Mouse (Mus musculus) forebrain, postnatal 0 days (tissue): ENCODE results near the gene Bscl2. TPM values are rescaled to one million over a fixed set of nuclear protein-coding genes. Genes with fewer than 3 reads are reported as not detected.
"Not testable (repeated sequence)": the region's sequence is repeated elsewhere in the genome, so short reads cannot be mapped to it uniquely, and the experiment has no call there.

Experiments
- ATAC-seq: fragments of 200-750 bp; cut with Nextera tagmentation; 2 replicates; pipeline ENCODE4 v1.8.0; 2017; ENCODE audit warnings: mild to moderate bottlenecking, moderate library complexity
- DNase-seq: peaks from one replicate; pipeline ENCODE4 v3.0.0-alpha.2; 2015
- H3K27ac ChIP-seq: fragments of 300-500 bp; sonication (generic); 2 replicates; pipeline ENCODE4 v1.5.1; 2014; ENCODE audit warnings: low read depth, mild to moderate bottlenecking, antibody characterized with exemption, low read length, moderate library complexity, mixed read lengths
- H3K27me3 ChIP-seq: fragments of 300-500 bp; sonication (generic); 2 replicates; pipeline ENCODE4 v1.6.1; 2014; ENCODE audit warnings: mild to moderate bottlenecking, low read length, mixed read lengths; ENCODE audit not compliant: insufficient read depth
- H3K36me3 ChIP-seq: fragments of 300-500 bp; sonication (generic); 2 replicates; pipeline ENCODE4 v1.6.1; 2014; ENCODE audit warnings: mild to moderate bottlenecking, moderate library complexity; ENCODE audit not compliant: insufficient read depth
- H3K4me1 ChIP-seq: fragments of 300-500 bp; sonication (generic); 2 replicates; pipeline ENCODE4 v1.6.1; 2014; ENCODE audit warnings: antibody characterized with exemption; ENCODE audit not compliant: insufficient read depth
- H3K4me2 ChIP-seq: fragments of 300-500 bp; sonication (generic); 2 replicates; pipeline ENCODE4 v1.6.1; 2014; ENCODE audit warnings: low read depth, mild to moderate bottlenecking, moderate library complexity
- H3K4me3 ChIP-seq: fragments of 300-500 bp; sonication (generic); 2 replicates; pipeline ENCODE4 v1.5.1; 2014; ENCODE audit warnings: low read depth, low read length, mixed read lengths
- H3K9ac ChIP-seq: fragments of 300-500 bp; sonication (generic); 2 replicates; pipeline ENCODE4 v1.6.1; 2014; ENCODE audit warnings: mild to moderate bottlenecking
- H3K9me3 ChIP-seq: fragments of 300-500 bp; sonication (generic); 2 replicates; pipeline ENCODE4 v1.6.1; 2016; ENCODE audit warnings: low read length
- CTCF ChIP-seq: sonication (generic); IDR thresholded peaks from 2 replicates; pipeline ENCODE4 v1.5.1; 2016; ENCODE audit warnings: antibody characterized with exemption, control low read depth, low read depth
- WGBS: fragments of 180-500 bp; shearing (Covaris S2); extraction: QIAGEN DNeasy Blood & Tissue Kit; methylation state at CpG from one replicate; pipeline ENCODE4 v1.1.7; 2014; 5-methylcytosine and 5-hydroxymethylcytosine counted together
- polyA plus RNA-seq: library from polyadenylated mRNA; unstranded; fragments of >200 nt; fragmentation: Nextera tagmentation; extraction: Ambion mirVana; gene quantifications from 2 replicates; pipeline ENCODE4 v1.2.1, GENCODE M21; 2015
- total RNA-seq: library from RNA; depleted of rRNA; stranded (reverse); fragments of >200 nt; gene quantifications from 2 replicates; pipeline ENCODE4 v1.2.3, GENCODE M21; 2014

Gene Bscl2
- total and polyA plus RNA-seq, 2 experiments from 2014 or later, result 81.5 to 88.9 TPM

DNA sequence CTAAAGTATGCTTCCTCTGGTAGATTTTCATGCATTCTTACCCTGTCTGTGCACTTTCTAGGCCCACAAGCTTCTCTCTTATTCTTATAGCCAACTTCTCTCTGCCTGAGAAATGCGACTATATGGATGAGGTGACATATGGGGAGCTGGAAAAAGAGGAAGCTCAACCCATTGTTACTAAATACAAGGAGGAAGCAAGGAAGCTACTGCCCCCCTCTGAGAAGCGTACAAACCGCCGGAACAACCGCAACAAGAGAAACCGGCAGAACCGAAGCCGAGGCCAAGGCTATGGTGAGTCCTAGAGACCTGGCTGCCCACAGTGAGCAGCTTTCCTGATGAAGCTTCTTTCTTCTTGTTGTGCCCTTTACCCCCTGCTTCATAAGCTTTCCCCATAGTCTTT, 7.6 kb upstream of the Bscl2 start, which contains the start of gene AC129217.1:
AC129217.1 (plus strand) TSS at position 114 of the 400 bp plus-strand sequence.
- no peak within 1 kb of the TSS for H3K4me2 ChIP-seq
- no peaks in the 10 kb centered on the region for H3K4me1 ChIP-seq
- no peak within 1 kb of the TSS for H3K9ac ChIP-seq
- H3K36me3 ChIP-seq, result peaks cover 89% of the 10 kb centered on the region
- H3K4me3 ChIP-seq, result no peak within 1 kb of the TSS
- ATAC-seq (no peak), DNase-seq (no peak)
- no peak within 1 kb of the TSS for H3K27ac ChIP-seq
- WGBS, result 85% methylated on average over 8 of the region's 8 CpGs
- TF ChIP-seq CTCF, result no peak
- H3K9me3 ChIP-seq, result no peaks in the 10 kb centered on the region
- H3K27me3 ChIP-seq, result no peaks in the 10 kb centered on the region

GRCm38 (mm10) chr19:8830664-8831063, 6.6 kb upstream of the Bscl2 start:
- Histone ChIP-seq H3K27ac (no peak overlapping the region), H3K4me3 (no peak overlapping the region), H3K9me3 (no peaks in the 10 kb centered on the region), H3K4me1 (no peaks in the 10 kb centered on the region), H3K4me2 (no peak overlapping the region), H3K36me3 (peaks cover 81% of the 10 kb centered on the region), H3K27me3 (no peaks in the 10 kb centered on the region), H3K9ac (no peak overlapping the region)
- DNase-seq, result no peak
- TF ChIP-seq CTCF, result no peak
- ATAC-seq, result peak; percentile 39; the same call in 1 of the 2 replicates
- WGBS, result 69% methylated on average over 8 of the region's 8 CpGs

GRCm38 (mm10) chr19:8831262-8831661, 6.0 kb upstream of the Bscl2 start:
- ATAC-seq (peak; percentile 66; the same call in 1 of the 2 replicates), DNase-seq (no peak)
- no peak overlapping the region for H3K9ac ChIP-seq
- H3K36me3 ChIP-seq, result peaks cover 77% of the 10 kb centered on the region
- no peak overlapping the region for H3K4me3 ChIP-seq
- H3K27ac ChIP-seq, result no peak overlapping the region
- no peaks in the 10 kb centered on the region for H3K9me3 ChIP-seq
- peak; percentile 41 for TF ChIP-seq CTCF
- no peak overlapping the region for H3K4me2 ChIP-seq
- 73% methylated on average over 11 of the region's 11 CpGs for WGBS
- no peaks in the 10 kb centered on the region for H3K4me1 ChIP-seq
- no peaks in the 10 kb centered on the region for H3K27me3 ChIP-seq

GRCm38 (mm10) chr19:8832971-8833370, 4.3 kb upstream of the Bscl2 start:
- Histone ChIP-seq H3K4me3 (no peak overlapping the region), H3K4me2 (no peak overlapping the region), H3K9me3 (no peaks in the 10 kb centered on the region), H3K4me1 (no peaks in the 10 kb centered on the region), H3K9ac (no peak overlapping the region), H3K27me3 (no peaks in the 10 kb centered on the region), H3K36me3 (peaks cover 61% of the 10 kb centered on the region), H3K27ac (no peak overlapping the region)
- DNase-seq (no peak), ATAC-seq (no peak)
- 91% methylated on average over 4 of the region's 4 CpGs for WGBS
- no peak for TF ChIP-seq CTCF

- not testable (repeated sequence) for H3K4me3 ChIP-seq, H3K9ac ChIP-seq, H3K9me3 ChIP-seq, H3K27me3 ChIP-seq, H3K4me1 ChIP-seq, DNase-seq, ATAC-seq
- 93% methylated on average over 10 of the region's 10 CpGs for WGBS
- H3K36me3 ChIP-seq, result peaks cover 30% of the 10 kb centered on the region
- H3K4me2 ChIP-seq, result 0 out of 2 replicates have a peak overlapping the region, but pooled peaks have one; percentile 84
- peak overlapping the region; percentile 98; the same call in 1 of the 2 replicates for H3K27ac ChIP-seq
Observed at GRCm38 (mm10) chr19:8836327-8836726, 940 bp upstream of the Bscl2 start.

GRCm38 (mm10) chr19:8838041-8838730, 919 bp downstream of the Bscl2 start:
- DNase-seq, result peak; percentile 67
- H3K9ac ChIP-seq, result peak overlapping the region; percentile 97
- no peak for TF ChIP-seq CTCF
- ATAC-seq, result peak; percentile 7
- peak overlapping the region; percentile 72 for H3K4me3 ChIP-seq
- peak overlapping the region; percentile 84 for H3K4me2 ChIP-seq
- H3K27me3 ChIP-seq, result no peaks in the 10 kb centered on the region
- peaks cover 26% of the 10 kb centered on the region for H3K36me3 ChIP-seq
- 8% methylated on average over 15 of the region's 15 CpGs for WGBS
- peak overlapping the region; percentile 98 for H3K27ac ChIP-seq
- H3K9me3 ChIP-seq, result no peaks in the 10 kb centered on the region
- H3K4me1 ChIP-seq, result peaks cover 5% of the 10 kb centered on the region

DNA sequence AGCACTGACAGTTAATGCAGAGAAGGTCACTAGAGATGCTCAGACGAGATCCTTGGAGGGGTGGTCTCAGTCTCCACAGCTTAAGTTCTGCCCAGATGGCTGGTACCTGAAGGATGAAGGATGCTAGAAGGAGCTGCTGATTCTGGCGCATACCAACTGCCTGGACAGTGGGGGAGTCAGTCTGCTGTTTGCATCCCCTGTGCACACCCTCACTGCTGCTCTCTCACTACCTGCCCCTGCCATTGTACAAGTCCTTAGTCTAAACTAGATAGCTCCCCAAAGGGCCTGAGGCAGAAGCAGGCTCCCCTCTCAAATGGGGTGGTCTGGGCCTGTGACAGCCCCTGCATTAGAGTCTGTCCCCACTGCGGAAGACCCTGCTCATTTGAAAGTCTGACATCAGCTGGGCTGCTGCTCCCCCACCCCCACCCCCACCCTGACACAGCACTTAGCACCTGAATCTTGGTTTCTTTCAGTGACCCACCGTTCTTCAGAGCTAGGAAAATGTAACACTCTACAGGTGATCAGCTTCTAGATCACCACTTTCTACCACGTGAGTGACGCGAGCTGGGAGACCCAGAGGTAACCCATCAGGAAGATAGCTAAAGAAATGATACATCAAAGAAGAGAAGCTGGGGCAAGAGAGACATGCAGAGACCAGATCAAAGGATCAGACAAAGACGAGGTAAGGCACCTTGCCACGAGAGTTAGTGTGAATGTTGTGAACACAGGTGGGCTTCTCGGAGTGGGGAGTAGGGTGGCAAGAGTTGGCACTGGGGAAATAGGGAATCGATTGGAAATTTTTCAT, 2.0 kb downstream of the Bscl2 start, which contains the start of gene Gng3:
Gng3 (minus strand) TSS at position 92 of the 805 bp plus-strand sequence.
- peaks cover 21% of the 10 kb centered on the region for H3K36me3 ChIP-seq

More for the DNA sequence above, 2.0 kb downstream of the Bscl2 start, which contains the start of gene Gng3:
- ATAC-seq (peak; percentile 76), DNase-seq (peak; percentile 91)
- Histone ChIP-seq H3K27ac (peak within 1 kb of the TSS; percentile 98), H3K27me3 (no peaks in the 10 kb centered on the region), H3K9me3 (no peaks in the 10 kb centered on the region), H3K4me1 (peaks cover 5% of the 10 kb centered on the region), H3K9ac (peak within 1 kb of the TSS; percentile 97), H3K4me3 (peak within 1 kb of the TSS; percentile 72), H3K4me2 (peak within 1 kb of the TSS; percentile 84)
- WGBS, result 23% methylated on average over 11 of the region's 11 CpGs
- TF ChIP-seq CTCF, result no peak
